Mouse (Mus musculus) liver, postnatal 0 days (tissue): ENCODE results near the gene Mettl2. TPM values are rescaled to one million over a fixed set of nuclear protein-coding genes. Genes with fewer than 3 reads are reported as not detected.
"Not testable (repeated sequence)": the region's sequence is repeated elsewhere in the genome, so short reads cannot be mapped to it uniquely, and the experiment has no call there.

Experiments
- ATAC-seq: fragments of 200-750 bp; cut with Nextera tagmentation; 2 replicates; pipeline ENCODE4 v1.8.0; 2017; ENCODE audit warnings: mild to moderate bottlenecking, moderate library complexity
- DNase-seq: peaks from one replicate; pipeline ENCODE4 v3.0.0-alpha.2; 2016
- H3K27ac ChIP-seq: fragments of 300-500 bp; sonication (generic); 2 replicates; pipeline ENCODE4 v1.5.1; 2014; ENCODE audit warnings: antibody characterized with exemption, moderate library complexity, mild to moderate bottlenecking, low read depth
- H3K27me3 ChIP-seq: fragments of 300-500 bp; sonication (generic); 2 replicates; pipeline ENCODE4 v1.6.1; 2014; ENCODE audit warnings: low read length, control low read depth, mixed read lengths; ENCODE audit not compliant: insufficient read depth
- H3K36me3 ChIP-seq: fragments of 300-500 bp; sonication (generic); replicated peaks from 2 replicates; pipeline ENCODE4 v1.6.1; 2014; ENCODE audit warnings: mild to moderate bottlenecking, control low read depth, low read length, moderate library complexity, mixed read lengths; ENCODE audit not compliant: insufficient read depth
- H3K4me1 ChIP-seq: fragments of 300-500 bp; sonication (generic); 2 replicates; pipeline ENCODE4 v1.6.1; 2014; ENCODE audit warnings: antibody characterized with exemption, mild to moderate bottlenecking, control low read depth; ENCODE audit not compliant: insufficient read depth
- H3K4me2 ChIP-seq: fragments of 300-500 bp; sonication (generic); 2 replicates; pipeline ENCODE4 v1.6.1; 2014; ENCODE audit warnings: low read depth, mild to moderate bottlenecking, low read length, moderate library complexity, mixed read lengths
- H3K4me3 ChIP-seq: fragments of 300-500 bp; sonication (generic); 2 replicates; pipeline ENCODE4 v1.5.1; 2014; ENCODE audit warnings: low read depth, low read length
- H3K9ac ChIP-seq: fragments of 300-500 bp; sonication (generic); replicated peaks from 2 replicates; pipeline ENCODE4 v1.6.1; 2014; ENCODE audit warnings: mild to moderate bottlenecking, moderate library complexity
- H3K9me3 ChIP-seq: fragments of 300-500 bp; sonication (generic); 2 replicates; pipeline ENCODE4 v1.6.1; 2016; ENCODE audit warnings: mild to moderate bottlenecking, control low read depth, low read length, mixed read lengths
- CTCF ChIP-seq: sonication (generic); IDR thresholded peaks from 2 replicates; pipeline ENCODE4 v1.5.1; 2016; ENCODE audit warnings: antibody characterized with exemption, low read depth
- EP300 ChIP-seq: IDR thresholded peaks from 2 replicates; pipeline ENCODE4 v1.6.1; 2016; ENCODE audit warnings: antibody characterized with exemption, low read depth, mild to moderate bottlenecking
- WGBS: fragments of 180-500 bp; shearing (Covaris S2); extraction: QIAGEN DNeasy Blood & Tissue Kit; methylation state at CpG from one replicate; pipeline ENCODE4 v1.1.7; 2014; ENCODE audit not compliant: insufficient replicate concordance; 5-methylcytosine and 5-hydroxymethylcytosine counted together
- polyA plus RNA-seq: library from polyadenylated mRNA; unstranded; fragments of >200 nt; fragmentation: Nextera tagmentation; extraction: Ambion mirVana; gene quantifications from 2 replicates; pipeline ENCODE4 v1.2.1, GENCODE M21; 2015

Gene Mettl2
- polyA plus RNA-seq, 1 experiment from 2014 or later: 9.3 TPM

DNA sequence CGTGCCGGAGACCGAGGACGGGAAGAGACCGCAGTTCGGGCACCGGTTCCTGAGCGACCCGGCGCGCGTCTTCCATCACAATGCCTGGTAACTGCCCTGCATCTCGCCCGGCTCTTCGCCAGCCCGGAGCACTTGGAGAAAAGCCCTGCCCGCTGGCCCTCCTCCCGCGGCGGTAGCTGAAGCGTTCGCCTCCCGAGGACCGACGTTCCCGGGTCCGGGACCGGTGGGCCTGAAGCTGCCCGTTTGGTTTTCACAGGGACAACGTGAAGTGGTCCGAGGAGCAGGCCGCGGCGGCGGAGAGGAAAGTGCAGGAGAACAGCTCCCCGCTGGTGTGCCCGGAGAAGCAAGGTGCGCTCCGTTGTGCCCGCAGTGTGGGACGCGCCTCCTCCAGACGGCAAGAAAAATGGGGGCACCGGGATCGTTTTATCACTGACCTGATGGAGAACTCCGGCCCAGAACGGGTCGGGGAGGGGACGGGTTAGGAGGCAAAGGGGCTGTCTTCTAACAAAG is 350 bp downstream of the Mettl2 start:
- peak overlapping the region; percentile 83 for H3K9ac ChIP-seq
- WGBS: under 1% methylated on average over 48 of the region's 49 CpGs
- 0 out of 2 replicates have a peak overlapping the region, but pooled peaks have one; percentile 30 for H3K27ac ChIP-seq
- ATAC-seq (peak; percentile 28), DNase-seq (no peak)
- peak overlapping the region; percentile 95 for H3K4me2 ChIP-seq
- H3K4me3 ChIP-seq: peak overlapping the region; percentile 99
- no peaks in the 10 kb centered on the region for H3K27me3 ChIP-seq
- H3K4me1 ChIP-seq: peaks cover 19% of the 10 kb centered on the region
- H3K9me3 ChIP-seq: no peaks in the 10 kb centered on the region
- TF ChIP-seq EP300: no peak
- TF ChIP-seq CTCF: no peak
- peaks cover 16% of the 10 kb centered on the region for H3K36me3 ChIP-seq

DNA sequence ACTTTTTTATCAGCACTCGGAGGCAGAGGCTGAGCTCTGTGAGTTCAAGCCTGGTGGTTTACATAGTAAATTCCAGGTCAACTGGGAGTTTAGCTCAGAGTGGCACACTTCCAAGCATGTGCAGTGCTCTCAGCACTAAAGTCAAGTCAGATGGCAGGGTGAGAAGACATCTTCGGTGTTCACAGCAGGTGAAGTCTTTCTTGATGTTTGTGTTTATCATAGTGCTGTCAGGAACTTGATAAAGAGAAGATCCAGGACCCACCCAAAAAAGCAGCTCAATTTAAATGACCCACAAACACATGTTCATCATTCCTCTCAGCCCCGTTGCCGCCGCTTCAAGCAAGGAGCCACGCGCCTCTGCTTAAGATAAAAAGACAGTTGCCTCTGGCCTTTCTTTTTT is 9.5 kb downstream of the Mettl2 start:
- TF ChIP-seq EP300 (no peak), CTCF (no peak)
- no peak overlapping the region for H3K27ac ChIP-seq
- H3K4me3 ChIP-seq: no peak overlapping the region
- H3K36me3 ChIP-seq: peaks cover 71% of the 10 kb centered on the region
- DNase-seq: no peak
- no peaks in the 10 kb centered on the region for H3K27me3 ChIP-seq
- no peak; the same call in 1 of the 2 replicates for ATAC-seq
- no peak overlapping the region for H3K9ac ChIP-seq
- no peak overlapping the region for H3K4me2 ChIP-seq
- 0 out of 2 replicates have a peak, but pooled peaks cover 2% of the 10 kb centered on the region for H3K4me1 ChIP-seq
- 65% methylated on average over 7 of the region's 7 CpGs for WGBS
- no peaks in the 10 kb centered on the region for H3K9me3 ChIP-seq

DNA sequence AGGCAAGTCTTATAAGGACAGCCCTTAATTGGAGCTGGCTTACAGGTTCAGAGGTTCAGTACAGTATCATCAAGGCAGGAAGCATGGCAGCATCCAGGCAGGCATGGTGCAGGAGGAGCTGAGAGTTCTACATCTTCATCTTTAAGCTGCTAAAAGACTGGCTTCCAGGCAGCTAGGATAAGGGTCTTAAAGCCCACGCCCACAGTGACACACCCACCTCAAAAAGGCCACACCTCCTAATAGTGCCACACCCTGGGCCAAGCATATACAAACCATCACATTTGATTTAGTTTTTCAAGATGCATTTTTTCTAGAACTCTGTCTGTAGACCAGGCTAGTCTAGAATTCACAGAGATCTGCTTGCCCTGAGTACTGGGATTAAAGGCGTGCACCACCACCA is 11.0 kb downstream of the Mettl2 start:
- H3K27me3 ChIP-seq, H3K4me2 ChIP-seq, DNase-seq, H3K9ac ChIP-seq, H3K4me3 ChIP-seq, H3K4me1 ChIP-seq, H3K27ac ChIP-seq, H3K9me3 ChIP-seq: not testable (repeated sequence)
- 74% methylated on average over 2 of the region's 2 CpGs for WGBS
- ATAC-seq: 0 out of 2 replicates have a peak, but pooled peaks have one; percentile 17
- peaks cover 61% of the 10 kb centered on the region for H3K36me3 ChIP-seq

DNA sequence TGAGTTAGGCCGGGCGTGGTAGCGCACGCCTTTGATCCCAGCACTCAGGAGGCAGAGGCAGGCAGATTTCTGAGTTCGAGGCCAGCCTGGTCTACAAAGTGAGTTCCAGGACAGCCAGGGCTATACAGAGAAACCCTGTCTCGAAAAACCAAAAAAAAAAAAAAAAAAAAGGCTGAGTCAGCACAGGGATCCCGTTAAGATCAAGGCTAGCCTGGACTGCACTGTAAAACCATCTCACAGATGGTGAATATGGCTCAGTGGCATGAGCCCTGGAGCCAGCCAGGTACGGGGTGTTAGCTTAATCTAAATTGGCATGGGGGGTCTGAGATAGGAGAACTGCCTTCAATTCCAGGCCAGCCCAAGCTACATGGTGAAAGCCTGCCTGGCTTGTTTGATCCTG is 14.3 kb downstream of the Mettl2 start:
- not testable (repeated sequence) for ATAC-seq, DNase-seq, H3K9me3 ChIP-seq, H3K4me3 ChIP-seq, H3K9ac ChIP-seq, H3K27ac ChIP-seq, H3K4me2 ChIP-seq, H3K27me3 ChIP-seq
- peaks cover 15% of the 10 kb centered on the region for H3K4me1 ChIP-seq
- WGBS: 92% methylated on average over 7 of the region's 8 CpGs
- peaks cover 32% of the 10 kb centered on the region for H3K36me3 ChIP-seq

DNA sequence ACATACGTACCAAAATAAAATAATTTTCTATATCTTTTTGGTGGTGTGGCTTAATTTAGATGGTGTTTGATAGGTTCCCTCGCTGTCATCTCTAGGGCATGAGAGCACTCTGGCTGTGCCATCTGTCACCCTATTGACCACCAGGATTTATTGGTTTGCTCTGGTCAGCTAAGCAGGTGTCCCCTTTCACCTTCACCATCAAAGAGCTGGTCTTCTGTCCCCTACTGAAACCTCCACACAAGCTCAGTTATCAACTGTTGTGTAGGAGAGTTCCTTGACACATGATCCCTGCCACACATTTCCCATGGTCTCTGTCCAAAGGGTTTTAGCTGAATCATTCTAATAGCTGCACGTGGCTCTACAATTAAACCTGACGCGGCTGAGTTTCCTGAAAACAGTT is 14.9 kb downstream of the Mettl2 start:
- WGBS: 92% methylated on average over 5 of the region's 5 CpGs
- Histone ChIP-seq H3K36me3 (peaks cover 29% of the 10 kb centered on the region), H3K4me1 (peaks cover 15% of the 10 kb centered on the region), H3K27ac (no peak overlapping the region), H3K4me3 (no peak overlapping the region), H3K9ac (no peak overlapping the region), H3K27me3 (no peaks in the 10 kb centered on the region), H3K4me2 (no peak overlapping the region), H3K9me3 (no peaks in the 10 kb centered on the region)
- no peak for ATAC-seq
- TF ChIP-seq CTCF: no peak
- no peak for TF ChIP-seq EP300
- no peak for DNase-seq

DNA sequence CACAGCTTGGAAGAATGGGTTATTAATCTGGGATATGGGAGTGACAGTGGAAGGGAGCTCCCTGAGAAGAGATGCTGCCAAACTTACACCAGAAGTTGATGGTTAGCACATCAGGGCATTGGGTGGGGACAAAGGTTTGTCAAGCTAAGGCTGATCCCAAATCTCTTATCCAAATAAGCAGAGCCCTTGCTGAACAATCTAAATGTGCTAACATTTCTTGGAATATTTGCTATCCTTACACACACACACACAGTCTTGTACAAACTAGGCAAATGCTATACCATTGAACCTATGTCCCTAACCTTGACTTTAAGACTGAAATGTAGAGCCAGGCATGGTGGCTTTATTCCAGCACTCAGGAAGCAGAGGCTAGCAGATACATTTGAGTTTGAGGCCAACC is 17.3 kb downstream of the Mettl2 start:
- Histone ChIP-seq H3K27me3 (no peaks in the 10 kb centered on the region), H3K4me1 (peaks cover 13% of the 10 kb centered on the region), H3K9ac (no peak overlapping the region), H3K27ac (peak overlapping the region; percentile 55), H3K36me3 (peaks cover 13% of the 10 kb centered on the region), H3K4me3 (no peak overlapping the region), H3K4me2 (no peak overlapping the region), H3K9me3 (no peaks in the 10 kb centered on the region)
- peak; percentile 79 for ATAC-seq
- no peak for DNase-seq
- TF ChIP-seq CTCF (no peak), EP300 (peak; percentile 87)

DNA sequence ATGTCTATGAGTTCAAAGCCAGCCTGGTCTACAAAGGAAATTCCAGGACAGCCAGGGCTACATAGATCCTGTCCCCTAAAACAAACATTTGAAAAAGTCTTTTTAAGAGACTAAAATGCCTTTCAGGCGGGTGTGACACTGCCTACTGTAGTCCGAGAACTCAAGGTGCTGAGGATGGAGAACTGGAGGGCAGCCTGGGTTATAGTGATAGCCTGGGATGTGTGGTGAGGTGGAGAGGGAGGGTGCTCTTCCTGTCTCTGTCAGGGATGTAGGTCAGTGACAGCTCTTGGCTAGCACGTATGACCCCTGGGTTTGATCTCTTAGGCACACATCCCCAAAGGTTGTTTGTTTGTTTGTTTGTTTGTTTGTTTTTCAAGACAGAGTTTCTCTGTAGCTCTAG is 17.9 kb downstream of the Mettl2 start:
- H3K4me1 ChIP-seq: peaks cover 13% of the 10 kb centered on the region
- no peak overlapping the region for H3K4me3 ChIP-seq
- no peaks in the 10 kb centered on the region for H3K9me3 ChIP-seq
- 64% methylated on average over 3 of the region's 3 CpGs for WGBS
- H3K36me3 ChIP-seq: peaks cover 11% of the 10 kb centered on the region
- H3K9ac ChIP-seq: no peak overlapping the region
- DNase-seq (no peak), ATAC-seq (peak; percentile 66)
- peak overlapping the region; percentile 55; the same call in 1 of the 2 replicates for H3K27ac ChIP-seq
- H3K27me3 ChIP-seq: no peaks in the 10 kb centered on the region
- TF ChIP-seq CTCF (no peak), EP300 (no peak)
- no peak overlapping the region for H3K4me2 ChIP-seq
